Mouse (Mus musculus): ENCODE results near the gene Gm10778. TPM values are rescaled to one million over a fixed set of nuclear protein-coding genes. Genes with fewer than 3 reads are reported as not detected.

Gm10778 gene
- polyA plus RNA-seq, 1 experiment: 7.4 TPM

DNA sequence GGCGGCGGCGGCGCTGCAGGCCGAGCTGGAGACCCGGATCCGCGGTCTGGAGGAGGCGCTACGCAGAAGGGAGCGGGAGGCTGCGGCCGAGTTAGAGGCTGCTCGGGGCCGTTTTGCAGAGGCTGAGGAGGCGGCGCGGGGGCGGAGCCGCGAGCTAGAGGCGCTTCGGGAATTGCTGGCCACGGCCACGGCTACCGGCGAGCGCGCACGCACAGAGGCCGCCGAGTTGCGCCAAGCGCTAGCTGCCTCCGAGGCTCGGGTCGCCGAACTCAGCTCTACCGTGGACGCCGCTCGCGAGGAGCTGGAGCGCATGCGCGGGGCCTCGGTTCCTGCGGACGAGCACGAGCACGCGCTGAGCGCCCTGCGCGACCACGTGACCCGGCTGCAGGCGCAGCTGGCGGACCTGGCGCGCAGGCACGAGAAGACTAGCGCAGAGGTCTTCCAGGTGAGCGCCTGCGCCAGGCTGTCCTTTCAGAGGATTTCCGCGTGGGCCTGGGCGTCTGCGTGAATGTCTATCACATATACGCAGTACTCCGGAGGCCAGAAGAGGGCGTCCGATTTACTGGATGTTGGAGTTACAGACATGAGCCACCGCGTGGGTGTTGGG lies 5.3 kb upstream of the Gm10778 start:
- Histone ChIP-seq H3K27me3 (ENCODE audit: control insufficient read depth, insufficient read depth, low read length, poor library complexity, severe bottlenecking) (no peaks in the 10 kb centered on the region), H3K9me3 (replicated peaks; ENCODE audit: control insufficient read depth, insufficient read depth, low read length, poor library complexity, severe bottlenecking) (no peaks in the 10 kb centered on the region), H3K4me1 (ENCODE audit: control insufficient read depth, insufficient read depth, low read length) (peaks cover 2% of the 10 kb centered on the region), H3K9ac (ENCODE audit: low read depth, poor library complexity, severe bottlenecking) (peak overlapping the region; percentile 74), H3K4me3 (ENCODE audit: low read depth, low read length) (peak overlapping the region; percentile 76), H3K36me3 (ENCODE audit: control insufficient read depth, insufficient read depth, low read length, poor library complexity, severe bottlenecking) (no peaks in the 10 kb centered on the region), H3K27ac (ENCODE audit: insufficient read depth, low read length) (0 out of 2 replicates have a peak overlapping the region, but pooled peaks have one; percentile 6)
- no peak for TF ChIP-seq EP300 (IDR thresholded peaks at IDR 0.05; ENCODE audit: insufficient read depth, low read depth, low read length)
- TF ChIP-seq POLR2A (IDR thresholded peaks at IDR 0.05; ENCODE audit: insufficient read depth, low read length): peak; percentile 24

- no peak for TF ChIP-seq POLR2A (IDR thresholded peaks at IDR 0.05; ENCODE audit: insufficient read depth, low read length)
- TF ChIP-seq EP300 (IDR thresholded peaks at IDR 0.05; ENCODE audit: insufficient read depth, low read depth, low read length): no peak
- no peak for TF ChIP-seq CTCF (IDR thresholded peaks at IDR 0.05; ENCODE audit: low read depth, low read length)
- no peaks in the 10 kb centered on the region for H3K9me3 ChIP-seq (replicated peaks; ENCODE audit: control insufficient read depth, insufficient read depth, low read length, poor library complexity, severe bottlenecking)
Observed at GRCm38 (mm10) chr10:81644162-81644561, 4.7 kb upstream of the Gm10778 start.

GRCm38 (mm10) chr10:81644716-81645115 lies 4.1 kb upstream of the Gm10778 start:
- no peaks in the 10 kb centered on the region for H3K9me3 ChIP-seq (replicated peaks; ENCODE audit: control insufficient read depth, insufficient read depth, low read length, poor library complexity, severe bottlenecking)
- no peak overlapping the region for H3K27ac ChIP-seq (ENCODE audit: insufficient read depth, low read length)
- no peaks in the 10 kb centered on the region for H3K27me3 ChIP-seq (ENCODE audit: control insufficient read depth, insufficient read depth, low read length, poor library complexity, severe bottlenecking)
- no peak overlapping the region for H3K4me3 ChIP-seq (ENCODE audit: low read depth, low read length)
- no peaks in the 10 kb centered on the region for H3K36me3 ChIP-seq (ENCODE audit: control insufficient read depth, insufficient read depth, low read length, poor library complexity, severe bottlenecking)
- TF ChIP-seq EP300 (IDR thresholded peaks at IDR 0.05; ENCODE audit: insufficient read depth, low read depth, low read length) (no peak), POLR2A (IDR thresholded peaks at IDR 0.05; ENCODE audit: insufficient read depth, low read length) (no peak), CTCF (IDR thresholded peaks at IDR 0.05; ENCODE audit: low read depth, low read length) (no peak)
- peaks cover 2% of the 10 kb centered on the region for H3K4me1 ChIP-seq (ENCODE audit: control insufficient read depth, insufficient read depth, low read length)
- peak overlapping the region; percentile 74 for H3K9ac ChIP-seq (ENCODE audit: low read depth, poor library complexity, severe bottlenecking)

More at GRCm38 (mm10) chr10:81644162-81644561, 4.7 kb upstream of the Gm10778 start:
- Histone ChIP-seq H3K27me3 (ENCODE audit: control insufficient read depth, insufficient read depth, low read length, poor library complexity, severe bottlenecking) (no peaks in the 10 kb centered on the region), H3K4me3 (ENCODE audit: low read depth, low read length) (peak overlapping the region; percentile 75), H3K36me3 (ENCODE audit: control insufficient read depth, insufficient read depth, low read length, poor library complexity, severe bottlenecking) (no peaks in the 10 kb centered on the region), H3K27ac (ENCODE audit: insufficient read depth, low read length) (peak overlapping the region; percentile 6; the same call in 1 of the 2 replicates), H3K4me1 (ENCODE audit: control insufficient read depth, insufficient read depth, low read length) (peaks cover 2% of the 10 kb centered on the region), H3K9ac (ENCODE audit: low read depth, poor library complexity, severe bottlenecking) (peak overlapping the region; percentile 74)

DNA sequence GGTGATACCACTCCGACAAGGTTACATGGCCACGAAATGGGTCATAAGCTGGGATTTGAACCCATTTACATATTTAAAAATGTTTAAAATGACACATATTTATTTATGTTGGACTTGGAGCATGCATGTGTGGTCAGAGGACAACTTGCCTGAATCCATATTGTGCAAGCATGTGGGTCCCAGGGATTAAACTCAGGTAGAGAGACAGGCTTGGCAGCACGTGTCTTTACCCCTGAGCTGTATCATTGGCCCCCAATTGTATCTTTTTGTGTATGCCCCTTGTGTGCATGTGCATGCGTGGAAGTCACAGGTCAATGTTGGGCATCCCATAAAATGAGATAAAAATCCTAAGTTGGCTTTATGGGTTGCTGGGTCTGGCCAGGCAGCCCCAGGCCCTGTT lies 3.5 kb upstream of the Gm10778 start:
- TF ChIP-seq EP300 (IDR thresholded peaks at IDR 0.05; ENCODE audit: insufficient read depth, low read depth, low read length): no peak
- no peak for TF ChIP-seq POLR2A (IDR thresholded peaks at IDR 0.05; ENCODE audit: insufficient read depth, low read length)
- TF ChIP-seq CTCF (IDR thresholded peaks at IDR 0.05; ENCODE audit: low read depth, low read length): no peak
- no peaks in the 10 kb centered on the region for H3K27me3 ChIP-seq (ENCODE audit: control insufficient read depth, insufficient read depth, low read length, poor library complexity, severe bottlenecking)
- no peak overlapping the region for H3K27ac ChIP-seq (ENCODE audit: insufficient read depth, low read length)
- H3K4me1 ChIP-seq (ENCODE audit: control insufficient read depth, insufficient read depth, low read length): peaks cover 2% of the 10 kb centered on the region
- H3K9ac ChIP-seq (ENCODE audit: low read depth, poor library complexity, severe bottlenecking): no peak overlapping the region
- no peak overlapping the region for H3K4me3 ChIP-seq (ENCODE audit: low read depth, low read length)
- no peaks in the 10 kb centered on the region for H3K9me3 ChIP-seq (replicated peaks; ENCODE audit: control insufficient read depth, insufficient read depth, low read length, poor library complexity, severe bottlenecking)
- no peaks in the 10 kb centered on the region for H3K36me3 ChIP-seq (ENCODE audit: control insufficient read depth, insufficient read depth, low read length, poor library complexity, severe bottlenecking)

GRCm38 (mm10) chr10:81646015-81646555 lies 2.8 kb upstream of the Gm10778 start:
- Histone ChIP-seq H3K27ac (ENCODE audit: insufficient read depth, low read length) (no peak overlapping the region), H3K27me3 (ENCODE audit: control insufficient read depth, insufficient read depth, low read length, poor library complexity, severe bottlenecking) (no peaks in the 10 kb centered on the region), H3K36me3 (ENCODE audit: control insufficient read depth, insufficient read depth, low read length, poor library complexity, severe bottlenecking) (0 out of 2 replicates have a peak, but pooled peaks cover 3% of the 10 kb centered on the region), H3K4me1 (ENCODE audit: control insufficient read depth, insufficient read depth, low read length) (peaks cover under 1% of the 10 kb centered on the region), H3K9me3 (replicated peaks; ENCODE audit: control insufficient read depth, insufficient read depth, low read length, poor library complexity, severe bottlenecking) (no peaks in the 10 kb centered on the region), H3K9ac (ENCODE audit: low read depth, poor library complexity, severe bottlenecking) (no peak overlapping the region), H3K4me3 (ENCODE audit: low read depth, low read length) (no peak overlapping the region)
- TF ChIP-seq EP300 (IDR thresholded peaks at IDR 0.05; ENCODE audit: insufficient read depth, low read depth, low read length) (no peak), POLR2A (IDR thresholded peaks at IDR 0.05; ENCODE audit: insufficient read depth, low read length) (no peak), CTCF (IDR thresholded peaks at IDR 0.05; ENCODE audit: low read depth, low read length) (no peak)

GRCm38 (mm10) chr10:81655178-81655577 lies 6.3 kb downstream of the Gm10778 start:
- Histone ChIP-seq H3K4me3 (ENCODE audit: low read depth, low read length) (no peak overlapping the region), H3K4me1 (ENCODE audit: control insufficient read depth, insufficient read depth, low read length) (peaks cover 2% of the 10 kb centered on the region), H3K9ac (ENCODE audit: low read depth, poor library complexity, severe bottlenecking) (no peak overlapping the region), H3K9me3 (replicated peaks; ENCODE audit: control insufficient read depth, insufficient read depth, low read length, poor library complexity, severe bottlenecking) (peaks cover 34% of the 10 kb centered on the region), H3K36me3 (ENCODE audit: control insufficient read depth, insufficient read depth, low read length, poor library complexity, severe bottlenecking) (peaks cover 7% of the 10 kb centered on the region; the same call in 1 of the 2 replicates), H3K27me3 (ENCODE audit: control insufficient read depth, insufficient read depth, low read length, poor library complexity, severe bottlenecking) (no peaks in the 10 kb centered on the region), H3K27ac (ENCODE audit: insufficient read depth, low read length) (peak overlapping the region; percentile 95)
- TF ChIP-seq CTCF (IDR thresholded peaks at IDR 0.05; ENCODE audit: low read depth, low read length) (no peak), POLR2A (IDR thresholded peaks at IDR 0.05; ENCODE audit: insufficient read depth, low read length) (no peak), EP300 (IDR thresholded peaks at IDR 0.05; ENCODE audit: insufficient read depth, low read depth, low read length) (peak; percentile 95)
